Mouse (Mus musculus) forebrain, embryonic 16.5 days (tissue): Measurements from ENCODE around the gene Frmd5. TPM values are rescaled to one million over a fixed set of nuclear protein-coding genes. Genes with fewer than 3 reads are reported as not detected.

Source experiments
- ATAC-seq: fragments of 200-750 bp; cut with Nextera tagmentation; 2 replicates; pipeline ENCODE4 v1.8.0; 2017; ENCODE audit warnings: mild to moderate bottlenecking, moderate library complexity
- H3K27ac ChIP-seq: fragments of 300-500 bp; sonication (generic); 2 replicates; pipeline ENCODE4 v1.5.1; 2014; ENCODE audit warnings: low read length, control low read depth
- H3K27me3 ChIP-seq: fragments of 300-500 bp; sonication (generic); replicated peaks from 2 replicates; pipeline ENCODE4 v1.6.1; 2014; ENCODE audit warnings: low read length; ENCODE audit not compliant: control insufficient read depth, insufficient read depth
- H3K36me3 ChIP-seq: fragments of 300-500 bp; sonication (generic); 2 replicates; pipeline ENCODE4 v1.6.1; 2014; ENCODE audit not compliant: control insufficient read depth, insufficient read depth
- H3K4me1 ChIP-seq: fragments of 300-500 bp; sonication (generic); replicated peaks from 2 replicates; pipeline ENCODE4 v1.6.1; 2014; ENCODE audit warnings: low read length; ENCODE audit not compliant: control insufficient read depth, insufficient read depth
- H3K4me2 ChIP-seq: fragments of 300-500 bp; sonication (generic); 2 replicates; pipeline ENCODE4 v1.6.1; 2014; ENCODE audit warnings: mild to moderate bottlenecking, low read length, control low read depth
- H3K4me3 ChIP-seq: fragments of 300-500 bp; sonication (generic); replicated peaks from 2 replicates; pipeline ENCODE4 v1.5.1; 2014; ENCODE audit warnings: mild to moderate bottlenecking, low read length, control low read depth
- H3K9ac ChIP-seq: fragments of 300-500 bp; sonication (generic); replicated peaks from 2 replicates; pipeline ENCODE4 v1.6.1; 2014; ENCODE audit warnings: low read depth, low read length, control low read depth
- H3K9me3 ChIP-seq: fragments of 300-500 bp; sonication (generic); 2 replicates; pipeline ENCODE4 v1.6.1; 2016; ENCODE audit warnings: low read length; ENCODE audit not compliant: control insufficient read depth
- WGBS: fragments of 180-500 bp; shearing (Covaris S2); extraction: QIAGEN DNeasy Blood & Tissue Kit; methylation state at CpG from one replicate; pipeline ENCODE4 v1.1.7; 2014; 5-methylcytosine and 5-hydroxymethylcytosine counted together
- polyA plus RNA-seq: library from polyadenylated mRNA; unstranded; fragments of >200 nt; fragmentation: Nextera tagmentation; extraction: Ambion mirVana; gene quantifications from 2 replicates; pipeline ENCODE4 v1.2.1, GENCODE M21; 2015

Frmd5 gene
- polyA plus RNA-seq, 1 experiment from 2014 or later = 34.9 TPM

DNA sequence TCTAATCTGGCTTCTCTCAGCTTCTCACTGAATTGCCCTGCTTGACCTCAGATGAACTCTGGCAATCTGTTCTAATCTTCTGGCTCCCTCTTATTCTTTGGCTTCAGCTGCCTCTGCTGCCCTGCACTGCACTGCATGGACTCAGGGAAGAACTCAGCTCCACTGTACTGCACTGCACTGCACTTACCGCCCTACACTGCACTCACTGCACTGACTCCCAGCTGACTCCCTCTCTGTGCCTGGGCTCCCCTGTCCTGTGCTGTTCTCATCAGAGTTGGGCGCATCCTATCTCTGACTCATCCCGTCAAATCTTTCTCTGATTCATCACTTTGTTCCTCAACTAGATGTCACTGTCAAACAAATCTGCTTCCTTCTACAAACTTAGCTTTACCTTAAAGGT, 124.5 kb downstream of the Frmd5 start:
- H3K4me3 ChIP-seq = no peak overlapping the region
- no peak overlapping the region for H3K4me2 ChIP-seq
- no peaks in the 10 kb centered on the region for H3K9me3 ChIP-seq
- 93% methylated on average over 3 of the region's 3 CpGs for WGBS
- H3K27ac ChIP-seq = no peak overlapping the region
- no peaks in the 10 kb centered on the region for H3K36me3 ChIP-seq
- peaks cover 6% of the 10 kb centered on the region for H3K4me1 ChIP-seq
- no peak overlapping the region for H3K9ac ChIP-seq
- peak; percentile 66; the same call in 1 of the 2 replicates for ATAC-seq
- H3K27me3 ChIP-seq = no peaks in the 10 kb centered on the region

GRCm38 (mm10) chr2:121679711-121680110, 127.2 kb downstream of the Frmd5 start:
- Histone ChIP-seq H3K4me3 (no peak overlapping the region), H3K9me3 (no peaks in the 10 kb centered on the region), H3K27ac (no peak overlapping the region), H3K27me3 (no peaks in the 10 kb centered on the region), H3K4me1 (peaks cover 10% of the 10 kb centered on the region), H3K36me3 (no peaks in the 10 kb centered on the region), H3K9ac (no peak overlapping the region), H3K4me2 (no peak overlapping the region)
- WGBS = 88% methylated on average over 7 of the region's 7 CpGs
- no peak for ATAC-seq

DNA sequence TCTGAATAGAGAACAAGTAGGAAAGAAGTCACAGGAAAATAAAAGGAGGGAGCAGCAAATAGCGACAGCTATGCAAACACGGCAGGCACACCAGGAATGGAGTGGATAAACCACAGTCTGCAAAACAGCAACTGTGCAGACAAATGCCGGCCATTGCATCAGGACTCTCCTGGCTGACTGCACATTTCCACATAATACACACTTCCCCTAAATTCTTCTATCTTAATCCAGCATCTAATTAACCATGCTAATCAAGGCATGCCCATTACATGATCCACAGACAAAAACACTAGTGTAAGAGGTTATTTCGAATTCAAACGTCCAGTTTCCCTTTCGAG, 129.3 kb downstream of the Frmd5 start:
- no peak overlapping the region; the same call in 1 of the 2 replicates for H3K4me2 ChIP-seq
- H3K4me1 ChIP-seq = peaks cover 10% of the 10 kb centered on the region
- H3K36me3 ChIP-seq = no peaks in the 10 kb centered on the region
- H3K9ac ChIP-seq = no peak overlapping the region
- no peak overlapping the region for H3K27ac ChIP-seq
- no peaks in the 10 kb centered on the region for H3K9me3 ChIP-seq
- 14% methylated on average over 6 of the region's 6 CpGs for WGBS
- ATAC-seq = no peak
- H3K4me3 ChIP-seq = no peak overlapping the region
- H3K27me3 ChIP-seq = no peaks in the 10 kb centered on the region

DNA sequence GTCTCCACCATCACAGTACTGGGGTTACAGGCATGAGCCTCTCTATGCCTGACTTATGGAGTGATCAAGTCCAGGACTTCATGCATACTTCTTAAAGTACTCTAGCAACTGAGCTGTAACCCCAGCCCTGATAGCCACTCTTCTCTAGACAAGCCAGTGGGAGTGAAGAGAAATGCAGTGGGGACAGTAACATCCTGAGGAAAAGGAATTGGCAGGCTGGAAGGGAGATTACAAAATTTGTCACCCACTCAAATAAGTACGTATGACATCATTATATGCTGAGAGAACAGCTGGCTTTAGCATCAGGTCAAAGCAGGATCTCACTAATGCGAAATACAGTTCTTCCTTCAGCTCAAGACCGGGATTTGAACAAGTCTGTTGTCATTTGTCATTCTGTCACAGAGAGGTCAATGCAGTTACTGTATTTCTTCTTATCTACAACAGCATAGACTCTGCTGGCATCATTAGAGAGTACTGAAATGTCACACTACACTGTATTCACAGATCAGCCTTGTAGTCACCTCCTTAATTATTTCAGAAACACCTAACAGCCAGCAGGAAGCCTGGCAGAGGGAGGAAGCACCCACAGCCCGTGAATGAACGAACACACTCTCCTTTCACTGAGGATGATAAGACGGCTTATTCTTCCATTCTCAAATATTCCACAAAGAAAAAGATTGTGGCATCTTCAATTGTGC, 129.8 kb downstream of the Frmd5 start:
- peaks cover 10% of the 10 kb centered on the region for H3K4me1 ChIP-seq
- H3K36me3 ChIP-seq = no peaks in the 10 kb centered on the region
- peak; percentile 27; the same call in 1 of the 2 replicates for ATAC-seq
- H3K9me3 ChIP-seq = no peaks in the 10 kb centered on the region
- H3K27me3 ChIP-seq = no peaks in the 10 kb centered on the region
- H3K27ac ChIP-seq = no peak overlapping the region
- H3K4me3 ChIP-seq = no peak overlapping the region
- no peak overlapping the region for H3K9ac ChIP-seq
- H3K4me2 ChIP-seq = no peak overlapping the region; the same call in 1 of the 2 replicates
- WGBS = 48% methylated on average over 6 of the region's 6 CpGs

GRCm38 (mm10) chr2:121675895-121676294, 131.0 kb downstream of the Frmd5 start:
- no peak overlapping the region for H3K9ac ChIP-seq
- H3K4me2 ChIP-seq = no peak overlapping the region
- H3K36me3 ChIP-seq = no peaks in the 10 kb centered on the region
- peaks cover 10% of the 10 kb centered on the region for H3K4me1 ChIP-seq
- WGBS = 81% methylated on average over 5 of the region's 5 CpGs
- H3K4me3 ChIP-seq = no peak overlapping the region
- H3K9me3 ChIP-seq = no peaks in the 10 kb centered on the region
- H3K27ac ChIP-seq = no peak overlapping the region
- H3K27me3 ChIP-seq = no peaks in the 10 kb centered on the region
- no peak for ATAC-seq

GRCm38 (mm10) chr2:121675136-121675535, 131.8 kb downstream of the Frmd5 start:
- peaks cover 10% of the 10 kb centered on the region for H3K4me1 ChIP-seq
- ATAC-seq = no peak
- WGBS = 72% methylated on average over 3 of the region's 3 CpGs
- no peak overlapping the region for H3K4me3 ChIP-seq
- H3K27me3 ChIP-seq = no peaks in the 10 kb centered on the region
- H3K36me3 ChIP-seq = no peaks in the 10 kb centered on the region
- H3K4me2 ChIP-seq = no peak overlapping the region
- H3K9me3 ChIP-seq = no peaks in the 10 kb centered on the region
- no peak overlapping the region for H3K27ac ChIP-seq
- H3K9ac ChIP-seq = no peak overlapping the region

DNA sequence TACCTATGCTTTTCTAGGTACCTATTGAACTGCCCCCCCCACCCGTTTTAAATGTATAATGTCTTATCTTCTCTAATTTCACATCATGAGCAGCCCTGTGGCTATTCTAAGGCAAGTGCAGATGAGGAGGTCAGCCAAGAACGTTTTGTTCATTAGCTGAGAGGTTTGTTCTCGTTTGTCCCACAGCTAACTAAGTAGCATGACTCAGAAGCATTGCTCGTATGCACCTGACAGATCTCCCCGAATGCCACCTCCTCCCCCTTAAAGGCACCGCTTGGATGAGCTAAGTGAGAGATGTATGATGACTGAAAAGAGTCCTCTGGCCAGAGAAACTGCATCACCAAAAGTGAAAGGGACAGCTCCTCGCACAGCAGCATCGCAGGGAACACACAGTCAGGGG, 132.7 kb downstream of the Frmd5 start:
- no peak overlapping the region for H3K4me3 ChIP-seq
- no peak overlapping the region for H3K4me2 ChIP-seq
- H3K27ac ChIP-seq = no peak overlapping the region
- ATAC-seq = no peak
- 44% methylated on average over 8 of the region's 8 CpGs for WGBS
- no peaks in the 10 kb centered on the region for H3K27me3 ChIP-seq
- peaks cover 10% of the 10 kb centered on the region for H3K4me1 ChIP-seq
- H3K9me3 ChIP-seq = no peaks in the 10 kb centered on the region
- H3K9ac ChIP-seq = no peak overlapping the region
- H3K36me3 ChIP-seq = no peaks in the 10 kb centered on the region

DNA sequence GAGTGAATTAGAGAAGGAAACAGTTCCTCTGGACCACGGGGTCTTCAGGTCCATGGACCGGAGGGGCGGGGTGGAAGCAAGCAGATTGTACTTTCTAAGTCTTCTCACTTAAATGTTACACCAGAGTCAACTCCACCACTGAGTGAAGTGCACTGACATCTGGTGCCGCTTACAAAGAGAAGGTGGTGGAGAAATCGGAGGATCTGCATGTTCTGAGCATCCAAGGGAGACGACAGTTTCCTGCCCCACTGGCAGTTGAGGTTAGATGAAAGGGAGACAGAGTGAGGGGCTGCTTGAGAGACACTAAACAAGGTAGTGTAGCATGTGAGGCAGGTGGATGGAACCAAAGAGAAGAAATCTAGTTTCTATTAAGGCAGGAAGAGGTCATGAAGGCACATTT, 137.0 kb downstream of the Frmd5 start:
- Histone ChIP-seq H3K4me2 (no peak overlapping the region), H3K4me1 (peaks cover 3% of the 10 kb centered on the region; the same call in 1 of the 2 replicates), H3K4me3 (no peak overlapping the region), H3K27ac (no peak overlapping the region), H3K36me3 (no peaks in the 10 kb centered on the region), H3K27me3 (no peaks in the 10 kb centered on the region), H3K9ac (no peak overlapping the region), H3K9me3 (no peaks in the 10 kb centered on the region)
- WGBS = 92% methylated on average over 6 of the region's 6 CpGs
- ATAC-seq = no peak

DNA sequence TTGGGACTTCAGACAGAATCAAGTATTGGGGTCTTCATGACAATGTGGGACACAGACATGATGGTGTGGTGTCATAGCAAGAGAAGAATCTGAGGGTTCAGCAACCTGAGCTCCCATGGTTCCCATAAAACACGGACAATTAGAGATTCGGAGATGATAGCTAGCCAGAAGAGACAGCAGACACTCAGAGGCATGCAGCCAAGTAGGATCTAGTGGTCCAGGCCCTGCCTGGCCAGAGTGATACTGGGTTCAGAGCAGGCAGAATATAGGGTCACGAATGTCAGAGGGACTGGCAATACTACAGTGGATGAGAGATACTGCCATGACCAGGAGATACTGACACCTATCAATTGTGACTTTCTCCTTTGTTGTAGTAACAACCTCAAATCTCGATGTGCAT, 138.6 kb downstream of the Frmd5 start:
- no peaks in the 10 kb centered on the region for H3K36me3 ChIP-seq
- H3K9ac ChIP-seq = no peak overlapping the region
- 93% methylated on average over 4 of the region's 4 CpGs for WGBS
- H3K4me1 ChIP-seq = peaks cover 3% of the 10 kb centered on the region; the same call in 1 of the 2 replicates
- no peak overlapping the region for H3K4me2 ChIP-seq
- no peak overlapping the region for H3K27ac ChIP-seq
- no peaks in the 10 kb centered on the region for H3K27me3 ChIP-seq
- no peak for ATAC-seq
- no peak overlapping the region for H3K4me3 ChIP-seq
- H3K9me3 ChIP-seq = no peaks in the 10 kb centered on the region

DNA sequence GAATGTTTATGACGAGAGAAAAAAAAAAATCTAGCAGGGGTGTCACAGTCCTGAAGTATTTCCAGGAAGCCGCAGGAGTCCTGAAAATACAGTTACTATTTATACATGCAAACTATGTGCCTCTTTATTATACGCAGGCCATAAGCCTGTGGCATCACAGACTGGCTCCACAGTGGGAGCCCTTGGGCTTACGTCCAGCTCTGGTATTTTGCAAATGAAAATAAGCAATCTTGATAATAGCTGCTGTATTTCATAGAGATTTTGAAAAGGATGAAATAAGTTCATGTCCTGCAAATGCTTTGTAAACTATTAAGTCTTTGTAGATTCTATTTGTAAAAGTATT, 145.8 kb downstream of the Frmd5 start:
- peaks cover 23% of the 10 kb centered on the region for H3K4me1 ChIP-seq
- ATAC-seq = peak; percentile 69
- H3K9ac ChIP-seq = no peak overlapping the region
- no peak overlapping the region for H3K4me2 ChIP-seq
- no peaks in the 10 kb centered on the region for H3K9me3 ChIP-seq
- 26% methylated on average over 4 of the region's 4 CpGs for WGBS
- no peaks in the 10 kb centered on the region for H3K36me3 ChIP-seq
- no peak overlapping the region for H3K4me3 ChIP-seq
- H3K27me3 ChIP-seq = no peaks in the 10 kb centered on the region
- H3K27ac ChIP-seq = no peak overlapping the region; the same call in 1 of the 2 replicates
